Mouse (Mus musculus) erythroid progenitor cell, adult 5-6 weeks (primary cell): Measurements from ENCODE around the gene Cbln4. TPM values are rescaled to one million over a fixed set of nuclear protein-coding genes. Genes with fewer than 3 reads are reported as not detected.

Experiments
- ATAC-seq: replicated peaks from 2 replicates; pipeline ENCODE4 v1.8.0; 2016; ENCODE audit warnings: moderate number of reproducible peaks, mild to moderate bottlenecking, moderate TSS enrichment, inconsistent platforms; ENCODE audit not compliant: poor library complexity, low FRiP score, severe bottlenecking
- total RNA-seq, 2 experiments: library from RNA; stranded (forward) in 1 of 2; stranded (reverse) in 1 of 2; fragments of 150-400 nt in 1 of 2; fragments of 186-747, 209-891 nt in 1 of 2; gene quantifications; 2 replicates each; pipeline versions ENCODE4 v1.2.3 to v1.2.4; 2015 to 2017; ENCODE audit warnings: low replicate concordance in 2 of 2

Gene Cbln4
- total RNA-seq, 2 experiments from 2014 or later = not detected

- no peak for ATAC-seq
These were observed 56.6 kb downstream of the Cbln4 start for GRCm38 (mm10) chr2:171986686-171987085.

Other genes with a start within 250 kb of the Cbln4 start
- not detected in 2 replicates for gene Mc3r, start 205.0 kb upstream of the Cbln4 start, total RNA-seq (2015; ENCODE audit: low replicate concordance)
- gene Mc3r, start 205.0 kb upstream of the Cbln4 start, total RNA-seq (2017; ENCODE audit: low replicate concordance) = not detected in 2 replicates